Mouse (Mus musculus) cerebellum, postnatal 14 days (tissue): ENCODE results near the gene Lbhd2.

Experiments
- DNase-seq, 2 experiments: peaks; one replicate each; pipeline ENCODE4 v3.0.0; 2021; ENCODE audit warnings: mixed read lengths in 2 of 2

Lbhd2 gene

DNA sequence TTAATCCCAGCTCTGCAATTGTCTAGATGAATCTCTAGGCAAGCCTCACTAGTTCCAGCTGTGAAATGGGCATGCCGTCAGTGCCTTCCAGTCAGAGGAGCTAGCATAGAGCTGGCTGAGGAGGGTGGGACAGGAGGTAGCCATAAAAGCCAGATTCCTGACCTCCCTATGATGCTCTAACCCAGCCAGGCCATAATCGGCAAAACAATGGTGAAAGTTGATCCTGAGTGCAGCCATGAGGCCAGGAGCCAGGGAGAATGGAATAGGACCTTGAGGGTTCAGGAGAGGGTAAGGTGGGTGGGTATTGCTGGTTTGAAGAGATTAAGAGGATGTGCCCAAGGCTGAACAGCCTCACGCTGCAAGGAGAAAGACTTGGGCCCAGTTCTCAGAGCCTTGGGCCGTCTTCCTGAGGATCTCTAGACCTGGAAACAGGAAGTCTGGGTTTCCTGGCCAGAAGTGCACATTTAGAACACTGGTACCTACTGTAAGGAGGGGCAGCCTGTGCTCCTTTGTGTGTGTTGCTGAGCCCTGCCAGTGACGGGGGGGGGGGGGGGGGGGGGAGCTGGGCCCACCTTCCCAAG is 26.2 kb downstream of the Lbhd2 start:
- DNase-seq, result no peak

GRCm38 (mm10) chr12:111434164-111434744 is 27.6 kb downstream of the Lbhd2 start:
- DNase-seq, result no peak

GRCm38 (mm10) chr12:111434745-111435327 is 28.2 kb downstream of the Lbhd2 start:
- no peak for DNase-seq

DNA sequence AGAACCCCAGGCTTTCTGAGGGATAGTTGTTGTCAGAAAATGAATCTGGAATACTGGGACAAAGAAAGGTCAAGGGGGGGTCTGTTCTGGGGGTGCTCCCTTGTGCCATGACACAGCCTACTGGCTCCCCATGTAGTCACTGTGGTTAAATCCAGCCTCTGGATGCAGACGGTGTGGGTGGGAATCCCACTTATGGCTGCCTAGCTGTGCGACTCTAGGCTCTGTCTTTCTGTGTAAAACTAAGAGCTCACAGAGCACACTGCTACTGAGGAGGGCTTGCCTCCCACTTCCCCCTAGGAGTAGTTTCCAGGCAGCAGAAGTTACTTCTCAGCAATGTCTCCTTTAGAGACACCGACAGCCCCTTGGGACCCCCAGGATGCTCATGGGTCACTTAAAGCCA is 29.6 kb downstream of the Lbhd2 start:
- no peak for DNase-seq

DNA sequence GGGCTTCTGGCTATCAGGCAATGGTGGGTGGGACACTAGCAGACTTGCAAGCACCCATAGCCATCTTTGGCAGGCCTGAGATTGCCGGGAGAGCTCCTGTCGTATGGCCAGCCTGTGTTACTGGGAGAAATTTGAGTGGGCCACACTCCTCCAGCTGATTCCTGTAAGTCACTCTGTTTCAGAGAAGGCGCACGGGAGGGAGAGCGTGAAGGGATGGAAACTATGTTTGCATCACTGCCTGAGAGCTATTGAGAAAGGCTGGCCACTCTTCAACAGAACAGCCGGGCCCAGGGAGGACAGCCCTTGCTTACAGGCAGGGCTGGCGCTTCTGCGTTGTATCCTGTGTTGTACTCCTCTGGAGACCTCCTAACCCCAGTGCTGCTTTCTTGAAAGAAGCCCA is 30.0 kb downstream of the Lbhd2 start:
- no peak for DNase-seq

DNA sequence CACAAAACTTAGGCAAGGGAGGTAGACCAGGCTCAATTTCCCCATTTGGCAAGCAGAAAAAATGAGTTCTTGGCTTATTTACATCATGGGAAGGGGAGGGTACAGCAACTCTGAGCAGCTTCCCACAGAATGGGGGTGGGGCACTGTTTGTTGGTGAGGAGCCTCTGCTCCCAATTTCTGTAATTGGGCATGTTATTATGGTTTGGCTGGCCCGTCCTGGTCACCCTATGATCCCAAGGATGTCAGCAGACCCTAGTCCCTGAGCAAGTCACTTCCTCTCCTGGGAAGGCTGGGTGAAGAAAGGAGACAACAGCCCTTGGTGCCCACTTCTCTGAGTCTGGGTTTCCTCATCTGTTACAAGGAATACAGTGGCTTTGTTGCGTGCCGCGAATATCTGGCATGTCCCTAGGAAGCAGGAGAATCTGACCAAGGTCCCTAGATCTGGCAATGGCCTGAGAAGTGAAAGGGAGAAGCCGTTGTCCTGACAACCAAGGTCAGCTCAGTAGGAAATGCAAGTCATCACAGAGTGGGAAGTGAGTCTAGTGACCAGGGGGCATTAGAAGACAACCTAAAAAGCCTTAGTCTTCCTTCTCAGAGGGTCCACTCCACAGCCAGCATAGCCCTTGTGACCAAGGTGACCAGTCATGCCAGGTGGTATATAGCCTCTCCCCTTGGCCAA is 30.8 kb downstream of the Lbhd2 start:
- DNase-seq, result no peak

DNA sequence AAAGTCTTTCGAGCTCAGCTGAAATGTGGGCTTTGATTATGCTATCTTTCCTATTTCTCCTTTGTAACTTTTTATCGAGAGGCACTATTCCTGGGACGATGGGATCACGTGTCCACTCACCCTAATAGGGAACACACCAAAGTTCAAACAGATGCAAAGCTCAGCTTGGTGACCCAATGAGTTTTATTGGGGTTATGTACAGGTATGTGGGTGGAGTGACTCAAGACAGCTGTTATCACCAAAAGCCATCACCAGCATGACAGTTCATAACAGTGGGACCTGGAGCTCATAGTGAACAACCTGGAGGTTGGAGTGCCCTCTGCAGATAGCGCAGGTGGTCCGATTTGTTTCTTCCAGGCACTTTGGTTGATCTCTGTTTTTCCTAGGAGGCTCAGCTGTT is 32.2 kb downstream of the Lbhd2 start:
- DNase-seq, result no peak

DNA sequence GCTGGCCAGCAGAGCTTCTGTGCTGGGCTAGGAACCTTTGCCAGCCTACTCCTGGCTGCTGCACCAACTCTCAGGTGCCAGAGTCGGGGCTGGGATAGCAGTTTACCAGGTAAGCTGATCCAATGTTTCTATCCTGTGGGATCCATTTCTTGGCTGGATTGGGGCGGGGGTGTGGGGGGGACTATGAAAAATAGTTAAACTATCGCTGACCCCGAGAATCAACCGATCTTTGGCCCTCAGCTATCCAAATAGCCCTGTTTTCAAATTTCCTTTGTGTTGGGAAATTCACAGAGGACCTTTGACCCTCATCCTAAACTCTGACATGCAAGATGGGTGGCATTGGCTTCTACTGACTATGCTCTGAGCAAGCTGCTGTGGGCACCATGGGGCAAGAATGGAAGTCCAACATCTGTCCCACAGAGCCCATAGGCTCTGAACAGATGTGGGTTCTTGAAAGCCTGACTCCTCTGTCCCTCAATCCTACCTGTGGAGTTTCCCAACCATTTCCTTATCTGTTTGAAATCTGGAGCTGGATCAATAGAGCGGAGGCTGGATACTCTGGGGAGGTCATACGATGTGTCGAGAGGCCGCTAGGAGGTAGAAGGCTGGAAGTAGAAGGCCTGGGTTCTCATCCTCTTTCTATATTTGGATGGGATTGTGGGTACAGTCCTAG is 34.2 kb downstream of the Lbhd2 start:
- DNase-seq, result no peak

DNA sequence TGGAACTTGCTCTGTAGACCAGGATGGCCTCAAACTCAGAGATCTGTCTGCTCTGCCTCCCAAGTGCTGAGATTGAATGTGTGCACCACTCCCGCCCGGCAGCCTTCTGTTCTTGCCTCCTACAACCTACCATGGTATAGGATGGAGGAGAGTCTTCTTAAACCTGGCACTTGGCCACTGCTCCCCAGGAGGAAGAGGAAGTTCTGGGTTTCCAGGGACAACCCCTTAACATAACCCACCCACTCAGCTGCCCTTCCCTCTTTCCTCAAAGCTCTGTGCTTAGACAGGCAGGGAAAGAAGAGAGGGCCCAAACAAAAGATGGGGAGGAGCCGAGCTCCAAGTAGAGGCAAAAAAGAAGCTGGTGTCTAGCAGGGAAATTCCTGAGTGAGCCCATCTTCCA is 34.9 kb downstream of the Lbhd2 start:
- DNase-seq, result no peak

- DNase-seq, result no peak
These were observed 35.9 kb downstream of the Lbhd2 start, which contains the start of gene Tnfaip2 for GRCm38 (mm10) chr12:111442309-111443010. Gene Tnfaip2, plus strand, starts transcription at chr12:111442469.

DNA sequence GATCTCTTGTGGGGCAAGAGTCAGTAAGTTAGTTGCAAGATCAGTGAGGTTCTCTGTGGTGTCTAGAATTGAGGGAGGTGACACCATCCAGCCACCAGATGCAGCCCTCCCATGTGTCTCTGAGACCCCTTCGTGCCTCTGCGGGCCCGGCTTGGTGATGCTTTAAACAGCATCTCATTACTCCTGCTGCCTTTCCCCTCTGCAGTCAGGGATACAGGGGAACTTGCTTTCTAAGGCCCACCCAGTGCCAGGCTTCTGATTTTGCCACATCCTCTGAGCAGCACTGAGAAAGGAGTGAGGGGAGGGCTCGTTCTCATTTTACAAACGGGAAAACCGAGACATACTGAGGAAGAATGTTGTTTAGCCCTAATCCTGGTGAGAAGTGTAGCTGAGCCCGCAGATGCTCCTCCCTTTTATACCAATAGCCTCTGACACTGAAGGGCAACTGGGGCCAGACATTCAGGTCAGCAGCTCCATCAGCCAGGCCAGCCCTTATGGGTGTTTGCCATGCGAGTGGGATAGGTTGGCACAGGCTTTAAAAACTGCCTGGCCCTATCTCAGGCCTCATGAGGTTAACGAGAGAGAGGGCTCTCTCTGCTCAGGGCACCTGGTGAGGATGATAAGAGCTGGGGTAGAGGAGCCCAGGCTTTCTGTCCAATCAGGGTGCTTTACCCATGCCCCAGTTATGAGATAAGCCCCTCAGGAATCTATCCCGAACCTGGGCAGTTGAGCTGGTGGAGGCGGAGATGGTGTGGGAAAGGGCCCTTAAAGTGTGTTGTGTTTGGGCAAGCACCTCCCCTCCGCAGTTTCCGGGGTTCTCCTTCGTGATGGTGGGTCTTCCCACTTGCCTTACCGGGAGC is 36.6 kb downstream of the Lbhd2 start:
- DNase-seq, result no peak

DNA sequence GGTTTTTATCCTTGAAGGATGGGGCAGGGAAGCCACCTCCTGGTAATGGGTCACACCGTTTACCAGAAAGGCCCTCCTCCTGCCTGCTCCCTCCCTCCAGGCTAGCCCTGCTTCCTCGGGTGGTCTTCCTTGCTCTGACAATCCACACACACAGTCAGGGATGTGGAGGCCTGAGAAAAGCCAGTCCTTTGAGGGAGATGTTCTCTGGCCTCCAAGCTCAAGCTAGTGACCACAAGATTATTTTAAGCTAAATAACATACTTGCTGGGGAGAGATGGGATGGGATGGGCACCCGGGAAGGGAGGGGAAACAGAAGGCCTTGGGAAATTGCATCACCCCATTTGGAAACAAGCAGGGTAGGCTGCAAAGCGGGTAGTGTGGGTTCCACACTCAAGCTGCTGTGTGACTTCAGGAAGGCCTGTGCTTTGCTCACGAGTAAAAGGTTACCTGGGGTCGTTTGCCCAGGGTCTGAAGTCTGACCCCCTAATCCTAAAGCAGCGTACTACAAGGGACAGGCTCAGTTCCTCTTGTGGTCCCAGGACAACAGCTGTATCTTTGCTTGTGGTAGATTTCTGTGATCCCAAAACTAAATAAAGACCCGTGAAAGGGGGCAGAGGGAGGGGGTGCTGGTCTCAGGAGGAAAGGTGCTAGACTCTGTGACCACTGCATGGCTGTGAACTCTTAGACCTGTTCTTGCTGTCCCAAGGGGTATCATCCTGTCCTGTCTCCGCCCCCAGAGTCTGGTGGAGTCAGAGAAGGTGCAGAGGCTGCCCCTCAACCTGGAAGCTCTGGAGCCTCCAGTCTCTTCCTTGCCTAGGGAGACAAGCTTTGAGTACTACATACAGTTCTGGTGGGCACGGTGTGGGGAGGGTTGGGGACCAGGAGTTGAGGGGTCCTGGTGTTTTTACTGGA is 37.6 kb downstream of the Lbhd2 start:
- DNase-seq, result no peak

GRCm38 (mm10) chr12:111445161-111445889 is 38.7 kb downstream of the Lbhd2 start:
- no peak for DNase-seq

- DNase-seq, result no peak
These were observed 39.4 kb downstream of the Lbhd2 start for GRCm38 (mm10) chr12:111445890-111446613.

GRCm38 (mm10) chr12:111446745-111447144 is 40.1 kb downstream of the Lbhd2 start:
- no peak for DNase-seq

GRCm38 (mm10) chr12:111447350-111447749 is 40.7 kb downstream of the Lbhd2 start:
- DNase-seq, result no peak

- no peak for DNase-seq
These were observed 41.5 kb downstream of the Lbhd2 start for GRCm38 (mm10) chr12:111447898-111448760.
